Mouse (Mus musculus) lung, adult 2 months (tissue): ENCODE data around the gene P2rx6. TPM values are rescaled to one million over a fixed set of nuclear protein-coding genes. Genes with fewer than 3 reads are reported as not detected.
"Not testable (repeated sequence)": the region's sequence is repeated elsewhere in the genome, so short reads cannot be mapped to it uniquely, and the experiment has no call there.

Experiments used
- DNase-seq: peaks from one replicate; pipeline ENCODE4 v3.0.0; 2022
- H3K4me1 ChIP-seq: fragments of 200-500 bp; 2 replicates; pipeline ENCODE4 v1.6.1; 2011; ENCODE audit warnings: low read length; ENCODE audit not compliant: control insufficient read depth, insufficient read depth
- H3K4me3 ChIP-seq: fragments of 200-500 bp; replicated peaks from 2 replicates; pipeline ENCODE3; 2011; ENCODE audit warnings: low read depth, mild to moderate bottlenecking, control low read depth, low read length; ENCODE audit errors: extremely low read depth
- CTCF ChIP-seq: fragments of 200-500 bp; IDR thresholded peaks from 2 replicates; pipeline ENCODE4 v1.5.1; 2011; ENCODE audit warnings: mild to moderate bottlenecking, low read length, control low read depth; ENCODE audit not compliant: insufficient read depth
- POLR2A ChIP-seq: fragments of 200-500 bp; IDR thresholded peaks from 2 replicates; pipeline ENCODE4 v1.6.1; 2011; ENCODE audit warnings: low read depth, mild to moderate bottlenecking, control low read depth, low read length, borderline replicate concordance; ENCODE audit errors: extremely low read depth
- WGBS: fragments of 180-500 bp; shearing (Covaris S2); methylation state at CpG from one replicate; pipeline ENCODE4 v1.1.7; 2018; 5-methylcytosine and 5-hydroxymethylcytosine counted together
- polyA plus RNA-seq: library from polyadenylated mRNA; depleted of rRNA; stranded (reverse); fragments of >200 nt; gene quantifications from 2 replicates; pipeline ENCODE4 v1.2.3, GENCODE M21; 2012

Gene P2rx6
- polyA plus RNA-seq, 1 experiment, result 12.7 TPM

- TF ChIP-seq CTCF, result no peak
- TF ChIP-seq POLR2A, result no peak
- DNase-seq, result no peak
- Histone ChIP-seq H3K4me1 (no peaks in the 10 kb centered on the region), H3K4me3 (no peak overlapping the region)
- WGBS, result 89% methylated on average over 7 of the region's 7 CpGs
These were observed 22.9 kb downstream of the P2rx6 start for GRCm38 (mm10) chr16:17584555-17584954.

- no peaks in the 10 kb centered on the region for H3K4me1 ChIP-seq
- no peak overlapping the region for H3K4me3 ChIP-seq
- DNase-seq, result no peak
- 23% methylated on average over 2 of the region's 2 CpGs for WGBS
- TF ChIP-seq POLR2A (no peak), CTCF (no peak)
These were observed 29.0 kb downstream of the P2rx6 start for GRCm38 (mm10) chr16:17590731-17591130.

DNA sequence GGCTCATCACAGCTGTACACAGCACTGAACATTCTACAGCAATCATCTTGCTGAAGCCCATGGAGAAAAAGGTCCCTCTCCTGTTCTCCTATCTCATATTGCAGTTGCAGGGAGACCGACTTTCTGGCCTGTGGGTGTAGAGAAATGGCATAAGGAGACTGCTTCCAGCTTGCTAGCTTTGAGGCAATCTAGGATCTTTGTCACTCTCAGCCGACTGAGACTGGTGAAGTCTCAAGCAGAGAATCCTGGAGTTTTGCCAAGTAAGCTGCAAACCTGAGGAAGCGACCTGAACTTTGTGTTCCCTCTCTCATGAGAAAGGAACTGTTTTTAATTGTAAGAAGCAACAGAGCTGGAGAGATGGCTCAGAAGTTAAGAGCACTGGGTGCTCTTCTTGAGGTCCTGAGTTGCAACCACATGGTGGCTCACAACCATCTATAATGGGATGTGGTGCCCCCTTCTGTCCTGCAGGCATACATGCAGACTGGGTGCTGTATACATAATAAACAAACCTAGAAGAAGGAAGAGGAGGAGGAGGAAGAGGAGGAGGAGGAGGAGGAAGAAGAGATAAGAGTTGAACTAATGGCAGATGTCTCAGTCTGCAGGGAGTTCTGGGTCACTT, 39.4 kb downstream of the P2rx6 start:
- 42% methylated on average over 3 of the region's 3 CpGs for WGBS
- no peak for TF ChIP-seq POLR2A
- TF ChIP-seq CTCF, result no peak
- no peaks in the 10 kb centered on the region for H3K4me1 ChIP-seq
- no peak overlapping the region for H3K4me3 ChIP-seq
- no peak for DNase-seq

- TF ChIP-seq POLR2A (no peak), CTCF (no peak)
- no peak for DNase-seq
- Histone ChIP-seq H3K4me3 (no peak overlapping the region), H3K4me1 (no peaks in the 10 kb centered on the region)
- 54% methylated on average over 4 of the region's 4 CpGs for WGBS
These were observed 43.3 kb downstream of the P2rx6 start for GRCm38 (mm10) chr16:17604941-17605340.

GRCm38 (mm10) chr16:17605684-17606083, 44.0 kb downstream of the P2rx6 start:
- DNase-seq, result no peak
- Histone ChIP-seq H3K4me1 (no peaks in the 10 kb centered on the region), H3K4me3 (no peak overlapping the region)
- no peak for TF ChIP-seq POLR2A
- no peak for TF ChIP-seq CTCF
- 75% methylated on average over 5 of the region's 5 CpGs for WGBS

DNA sequence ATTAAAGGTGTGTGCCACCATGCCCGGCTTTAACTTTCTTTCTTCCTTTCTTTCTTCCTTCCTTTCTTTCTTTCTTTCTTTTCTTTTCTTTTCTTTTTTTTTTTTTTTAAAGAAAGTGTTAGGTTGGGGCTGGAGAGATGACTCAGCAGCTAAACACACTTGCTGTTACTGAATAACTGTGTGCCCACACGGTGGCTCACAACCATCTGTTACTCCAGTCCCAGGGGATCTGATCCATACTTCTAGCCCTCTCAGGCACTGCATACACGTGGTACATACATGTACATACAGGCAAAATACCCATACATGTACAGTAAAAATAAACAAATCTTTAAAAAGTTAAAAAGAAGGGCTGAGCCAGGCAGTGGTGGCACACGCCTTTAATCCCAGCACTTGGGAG, 49.7 kb downstream of the P2rx6 start:
- Histone ChIP-seq H3K4me1 (no peaks in the 10 kb centered on the region), H3K4me3 (no peak overlapping the region)
- 54% methylated on average over 4 of the region's 4 CpGs for WGBS
- no peak for TF ChIP-seq POLR2A
- TF ChIP-seq CTCF, result no peak
- DNase-seq, result no peak

GRCm38 (mm10) chr16:17614740-17615139, 53.1 kb downstream of the P2rx6 start:
- DNase-seq, H3K4me3 ChIP-seq, H3K4me1 ChIP-seq: not testable (repeated sequence)
- WGBS, result 88% methylated on average over 6 of the region's 6 CpGs
- TF ChIP-seq CTCF, result peak; percentile 21; the same call in 1 of the 2 replicates

DNA sequence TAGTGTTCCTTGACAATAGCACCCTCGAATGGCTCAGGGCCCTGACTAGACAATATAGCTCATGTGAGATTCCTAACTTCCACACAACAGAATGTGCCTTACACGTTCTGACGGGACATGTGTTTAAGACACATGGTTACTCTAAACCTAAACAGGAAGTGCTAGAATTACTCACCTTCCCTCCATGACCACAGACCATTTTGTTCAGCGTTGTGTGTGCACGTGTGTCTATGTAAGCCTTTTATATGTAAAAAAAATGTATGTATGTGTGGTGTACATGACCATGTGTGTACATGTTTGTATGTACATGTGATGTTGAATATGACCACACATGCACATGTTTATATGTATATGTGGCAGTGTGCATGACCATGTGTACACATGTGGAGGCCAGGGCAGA, 54.5 kb downstream of the P2rx6 start:
- DNase-seq, result no peak
- H3K4me3 ChIP-seq, result no peak overlapping the region
- no peak for TF ChIP-seq POLR2A
- no peak for TF ChIP-seq CTCF
- 56% methylated on average over 5 of the region's 5 CpGs for WGBS
- H3K4me1 ChIP-seq, result peaks cover 3% of the 10 kb centered on the region

DNA sequence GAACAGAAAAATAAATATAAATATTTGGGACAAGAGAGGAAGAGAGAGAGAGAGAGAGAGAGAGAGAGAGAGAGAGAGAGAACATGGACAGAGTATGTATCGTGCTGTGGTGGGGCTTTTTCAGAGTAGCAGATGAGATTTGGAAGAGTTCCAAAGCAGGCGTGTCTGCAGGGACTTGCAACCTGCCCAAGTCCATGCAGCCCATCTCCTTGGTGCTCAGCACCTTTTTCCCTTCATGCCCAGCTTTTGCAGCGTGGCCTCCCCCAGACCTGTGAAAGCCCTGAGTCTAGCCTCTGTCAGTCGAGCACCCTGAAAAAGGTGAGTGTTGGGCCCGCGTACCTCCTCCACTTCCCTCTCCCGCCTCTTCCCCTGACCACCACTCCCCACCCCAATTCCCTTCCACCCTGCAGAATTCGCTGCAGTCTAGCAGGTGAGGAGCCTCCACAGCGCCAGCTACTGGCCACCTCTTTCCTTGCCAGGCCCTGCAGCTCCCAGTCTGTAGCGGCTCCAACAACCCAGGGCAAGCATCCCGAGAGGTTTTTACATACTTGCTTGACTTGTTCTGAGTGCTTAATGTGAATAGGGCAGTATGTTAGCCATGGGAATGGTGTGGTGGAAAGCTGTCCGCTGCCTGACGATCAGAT, 56.4 kb downstream of the P2rx6 start:
- Histone ChIP-seq H3K4me1 (peaks cover 3% of the 10 kb centered on the region), H3K4me3 (no peak overlapping the region)
- peak; percentile 60 for TF ChIP-seq CTCF
- TF ChIP-seq POLR2A, result no peak
- peak; percentile 49 for DNase-seq
- WGBS, result 17% methylated on average over 13 of the region's 13 CpGs
